Mouse (Mus musculus) neural tube, embryonic 11.5 days (tissue): ENCODE measurements around the gene Lyz1. TPM values are rescaled to one million over a fixed set of nuclear protein-coding genes. Genes with fewer than 3 reads are reported as not detected.

Experiments
- ATAC-seq: fragments of 200-750 bp; cut with Nextera tagmentation; 2 replicates; pipeline ENCODE4 v1.8.0; 2017; ENCODE audit warnings: moderate number of reproducible peaks, mild to moderate bottlenecking, moderate TSS enrichment, moderate library complexity; ENCODE audit not compliant: insufficient read depth, low FRiP score, low TSS enrichment
- DNase-seq: peaks from one replicate; pipeline ENCODE4 v3.0.0-alpha.2; 2015; ENCODE audit warnings: low spot score
- H3K27ac ChIP-seq: fragments of 300-500 bp; sonication (generic); 2 replicates; pipeline ENCODE4 v1.5.1; 2014; ENCODE audit warnings: low read depth, mild to moderate bottlenecking, low read length
- H3K27me3 ChIP-seq: fragments of 300-500 bp; sonication (generic); 2 replicates; pipeline ENCODE4 v1.6.1; 2014; ENCODE audit warnings: mild to moderate bottlenecking, low read length, mixed read lengths; ENCODE audit not compliant: control insufficient read depth, insufficient read depth
- H3K36me3 ChIP-seq: fragments of 300-500 bp; sonication (generic); 2 replicates; pipeline ENCODE4 v1.6.1; 2014; ENCODE audit warnings: mild to moderate bottlenecking, low read length, moderate library complexity, mixed read lengths; ENCODE audit not compliant: control insufficient read depth, insufficient read depth
- H3K4me1 ChIP-seq: fragments of 300-500 bp; sonication (generic); 2 replicates; pipeline ENCODE4 v1.6.1; 2014; ENCODE audit warnings: low read length, mixed read lengths; ENCODE audit not compliant: control insufficient read depth, insufficient read depth
- H3K4me2 ChIP-seq: fragments of 300-500 bp; sonication (generic); 2 replicates; pipeline ENCODE4 v1.6.1; 2014; ENCODE audit warnings: low read depth, mild to moderate bottlenecking, moderate library complexity
- H3K4me3 ChIP-seq: fragments of 300-500 bp; sonication (generic); 2 replicates; pipeline ENCODE4 v1.5.1; 2014; ENCODE audit warnings: low read depth, low read length
- H3K9ac ChIP-seq: fragments of 300-500 bp; sonication (generic); 2 replicates; pipeline ENCODE4 v1.6.1; 2014; ENCODE audit warnings: mild to moderate bottlenecking, low read length
- H3K9me3 ChIP-seq: fragments of 300-500 bp; sonication (generic); 2 replicates; pipeline ENCODE4 v1.6.1; 2016; ENCODE audit warnings: low read length; ENCODE audit not compliant: control insufficient read depth
- WGBS: fragments of 180-500 bp; shearing (Covaris S2); extraction: QIAGEN DNeasy Blood & Tissue Kit; methylation state at CpG from one replicate; pipeline ENCODE4 v1.1.7; 2014; 5-methylcytosine and 5-hydroxymethylcytosine counted together
- polyA plus RNA-seq: library from polyadenylated mRNA; unstranded; fragments of >200 nt; fragmentation: Nextera tagmentation; extraction: Ambion mirVana; gene quantifications from 2 replicates; pipeline ENCODE4 v1.2.1, GENCODE M21; 2014

Gene Lyz1
- polyA plus RNA-seq, 1 experiment from 2014 or later = not detected

- H3K9me3 ChIP-seq = no peaks in the 10 kb centered on the region
- no peak overlapping the region for H3K4me3 ChIP-seq
- ATAC-seq = no peak
- no peaks in the 10 kb centered on the region for H3K27me3 ChIP-seq
- H3K4me1 ChIP-seq = no peaks in the 10 kb centered on the region
- H3K4me2 ChIP-seq = no peak overlapping the region
- H3K36me3 ChIP-seq = no peaks in the 10 kb centered on the region
- 83% methylated on average over 3 of the region's 3 CpGs for WGBS
- no peak overlapping the region for H3K9ac ChIP-seq
- no peak for DNase-seq
- no peak overlapping the region for H3K27ac ChIP-seq
Observed at GRCm38 (mm10) chr10:117320571-117320981, 27.9 kb upstream of the Lyz1 start.

- no peak overlapping the region for H3K27ac ChIP-seq
- no peak overlapping the region for H3K4me3 ChIP-seq
- DNase-seq = no peak
- no peak for ATAC-seq
- H3K4me2 ChIP-seq = no peak overlapping the region
- H3K9me3 ChIP-seq = no peaks in the 10 kb centered on the region
- 90% methylated on average over 11 of the region's 11 CpGs for WGBS
- no peaks in the 10 kb centered on the region for H3K27me3 ChIP-seq
- H3K4me1 ChIP-seq = no peaks in the 10 kb centered on the region
- H3K9ac ChIP-seq = no peak overlapping the region
- H3K36me3 ChIP-seq = no peaks in the 10 kb centered on the region
Observed at GRCm38 (mm10) chr10:117316391-117316790, 23.7 kb upstream of the Lyz1 start.

- Histone ChIP-seq H3K4me3 (no peak overlapping the region), H3K36me3 (no peaks in the 10 kb centered on the region), H3K4me2 (no peak overlapping the region), H3K27me3 (no peaks in the 10 kb centered on the region), H3K9ac (no peak overlapping the region), H3K4me1 (no peaks in the 10 kb centered on the region), H3K27ac (no peak overlapping the region), H3K9me3 (no peaks in the 10 kb centered on the region)
- no peak for DNase-seq
- no peak for ATAC-seq
- 96% methylated on average over 2 of the region's 2 CpGs for WGBS
Observed at GRCm38 (mm10) chr10:117313133-117313532, 20.5 kb upstream of the Lyz1 start.

- Histone ChIP-seq H3K36me3 (no peaks in the 10 kb centered on the region), H3K27me3 (no peaks in the 10 kb centered on the region), H3K4me2 (no peak overlapping the region), H3K27ac (no peak overlapping the region), H3K9ac (no peak overlapping the region), H3K4me3 (no peak overlapping the region), H3K9me3 (no peaks in the 10 kb centered on the region), H3K4me1 (no peaks in the 10 kb centered on the region)
- ATAC-seq (no peak), DNase-seq (no peak)
- 82% methylated on average over 8 of the region's 8 CpGs for WGBS
Observed at GRCm38 (mm10) chr10:117312168-117312567, 19.5 kb upstream of the Lyz1 start.

- WGBS = 95% methylated on average over 5 of the region's 5 CpGs
- Histone ChIP-seq H3K4me2 (no peak overlapping the region), H3K4me3 (no peak overlapping the region), H3K27ac (no peak overlapping the region), H3K4me1 (no peaks in the 10 kb centered on the region), H3K9ac (no peak overlapping the region), H3K27me3 (no peaks in the 10 kb centered on the region), H3K9me3 (no peaks in the 10 kb centered on the region), H3K36me3 (no peaks in the 10 kb centered on the region)
- DNase-seq (no peak), ATAC-seq (no peak)
Observed at GRCm38 (mm10) chr10:117304371-117304770, 11.7 kb upstream of the Lyz1 start.

GRCm38 (mm10) chr10:117301688-117302087, 9.0 kb upstream of the Lyz1 start:
- Histone ChIP-seq H3K36me3 (no peaks in the 10 kb centered on the region), H3K9ac (no peak overlapping the region), H3K4me2 (no peak overlapping the region), H3K9me3 (no peaks in the 10 kb centered on the region), H3K4me3 (no peak overlapping the region), H3K27ac (no peak overlapping the region), H3K4me1 (no peaks in the 10 kb centered on the region), H3K27me3 (no peaks in the 10 kb centered on the region)
- DNase-seq (no peak), ATAC-seq (no peak)
- 93% methylated on average over 1 of the region's 1 CpGs for WGBS

- H3K4me3 ChIP-seq = no peak overlapping the region
- H3K36me3 ChIP-seq = no peaks in the 10 kb centered on the region
- no peak overlapping the region for H3K4me2 ChIP-seq
- no peaks in the 10 kb centered on the region for H3K9me3 ChIP-seq
- H3K9ac ChIP-seq = no peak overlapping the region
- DNase-seq = no peak
- 82% methylated on average over 5 of the region's 5 CpGs for WGBS
- no peaks in the 10 kb centered on the region for H3K27me3 ChIP-seq
- no peak for ATAC-seq
- no peaks in the 10 kb centered on the region for H3K4me1 ChIP-seq
- H3K27ac ChIP-seq = no peak overlapping the region
Observed at GRCm38 (mm10) chr10:117299901-117300520, 7.3 kb upstream of the Lyz1 start.

GRCm38 (mm10) chr10:117299106-117299505, 6.4 kb upstream of the Lyz1 start:
- no peak overlapping the region for H3K4me3 ChIP-seq
- no peak overlapping the region for H3K27ac ChIP-seq
- ATAC-seq = no peak
- H3K4me1 ChIP-seq = no peaks in the 10 kb centered on the region
- H3K36me3 ChIP-seq = no peaks in the 10 kb centered on the region
- no peaks in the 10 kb centered on the region for H3K9me3 ChIP-seq
- WGBS = 86% methylated on average over 4 of the region's 4 CpGs
- no peak for DNase-seq
- H3K9ac ChIP-seq = no peak overlapping the region
- no peak overlapping the region for H3K4me2 ChIP-seq
- no peaks in the 10 kb centered on the region for H3K27me3 ChIP-seq

GRCm38 (mm10) chr10:117298336-117298735, 5.7 kb upstream of the Lyz1 start:
- no peaks in the 10 kb centered on the region for H3K4me1 ChIP-seq
- no peak for ATAC-seq
- WGBS = 90% methylated on average over 6 of the region's 6 CpGs

More at GRCm38 (mm10) chr10:117298336-117298735, 5.7 kb upstream of the Lyz1 start:
- Histone ChIP-seq H3K36me3 (no peaks in the 10 kb centered on the region), H3K4me2 (no peak overlapping the region), H3K4me3 (no peak overlapping the region), H3K9ac (no peak overlapping the region), H3K27me3 (no peaks in the 10 kb centered on the region), H3K27ac (no peak overlapping the region), H3K9me3 (no peaks in the 10 kb centered on the region)
- no peak for DNase-seq
